Mouse (Mus musculus): ENCODE data around the gene Dgkq.

Dgkq gene

GRCm38 (mm10) chr5:108680871-108681270 is 11.4 kb upstream of the Dgkq start:
- no peak for DNase-seq

- DNase-seq: no peak
These were observed 10.4 kb upstream of the Dgkq start for GRCm38 (mm10) chr5:108679909-108680308.

- peak; percentile 87 for DNase-seq
These were observed 8.9 kb upstream of the Dgkq start for GRCm38 (mm10) chr5:108678296-108678854.

- peak; percentile 63 for DNase-seq
These were observed 8.3 kb upstream of the Dgkq start for GRCm38 (mm10) chr5:108677605-108678295.

GRCm38 (mm10) chr5:108676772-108677498 is 7.5 kb upstream of the Dgkq start:
- DNase-seq: no peak

GRCm38 (mm10) chr5:108675251-108675816 is 5.9 kb upstream of the Dgkq start, which contains the start of gene Slc26a1:
TSS of gene Slc26a1 (minus strand) at chr5:108675569.
- peak; percentile 94 for DNase-seq

- peak; percentile 95 for DNase-seq
These were observed 5.2 kb upstream of the Dgkq start for GRCm38 (mm10) chr5:108674624-108675023.

GRCm38 (mm10) chr5:108671757-108672156 is 2.3 kb upstream of the Dgkq start:
- DNase-seq: no peak

- DNase-seq: peak; percentile 79
These were observed 1.3 kb upstream of the Dgkq start for GRCm38 (mm10) chr5:108670785-108671184.

GRCm38 (mm10) chr5:108669986-108670385 is 514 bp upstream of the Dgkq start:
- peak; percentile 49 for DNase-seq

GRCm38 (mm10) chr5:108668387-108668932 is 1.0 kb downstream of the Dgkq start:
- no peak for DNase-seq

GRCm38 (mm10) chr5:108667370-108667769 is 2.1 kb downstream of the Dgkq start:
- no peak for DNase-seq

- DNase-seq: no peak
These were observed 4.4 kb downstream of the Dgkq start for GRCm38 (mm10) chr5:108665066-108665465.

- DNase-seq: no peak
These were observed 6.7 kb downstream of the Dgkq start for GRCm38 (mm10) chr5:108662772-108663171.

GRCm38 (mm10) chr5:108660632-108661268 is 8.7 kb downstream of the Dgkq start:
- DNase-seq: peak; percentile 95

GRCm38 (mm10) chr5:108659698-108660631 is 9.5 kb downstream of the Dgkq start, which contains the start of gene Idua:
TSS of gene Idua (plus strand) at chr5:108660331.
- peak; percentile 70 for DNase-seq

GRCm38 (mm10) chr5:108658611-108659010 is 10.9 kb downstream of the Dgkq start:
- DNase-seq: no peak

- DNase-seq: no peak
These were observed 12.1 kb downstream of the Dgkq start for GRCm38 (mm10) chr5:108657406-108657805.

GRCm38 (mm10) chr5:108655891-108656650 is 13.4 kb downstream of the Dgkq start:
- no peak for DNase-seq

- DNase-seq: no peak
These were observed 14.1 kb downstream of the Dgkq start for GRCm38 (mm10) chr5:108655381-108655780.

Data from kidney, adult 9 months (tissue).